ENCODE assay signal across 11 mouse cellular contexts in genomic region chr7:100073959-100074358, GRCm38 (mm10). TPM values are rescaled to one million over a fixed set of nuclear protein-coding genes. Genes with fewer than 3 reads are reported as not detected.
A peak's percentile ranks its signal among the peaks of the same experiment; 100 is the strongest.
DNase-seq lines count a peak whose midpoint lies in the region; ATAC-seq and TF ChIP-seq lines count a peak whose summit lies in the region.
"Had no signal": no experiment of that assay in that cellular context is flagged by ENCODE, and none has a peak within 500 bp of the region (broad histone marks: within the 10 kb centered on the region; RNA-seq: fewer than 3 reads in every experiment).

No protein-coding gene starts in this region.

- no peak overlapping the region for H3K9ac ChIP-seq in hindbrain, embryonic 16.5 days (ENCODE audit: low read depth, low read length)
- H3K9ac ChIP-seq in lung, embryonic 15.5 days, result no peak overlapping the region
- H3K9ac ChIP-seq: liver, embryonic 14.5 days had no signal

- no peak for TF ChIP-seq CTCF in kidney, adult 2 months (conservative IDR thresholded peaks at IDR 0.05; ENCODE audit: insufficient read depth, insufficient read length, low read depth, low read length)

- no peak for TF ChIP-seq POLR2A in kidney, adult 2 months (IDR thresholded peaks at IDR 0.05; ENCODE audit: low read depth, low read length)

- H3K27me3 ChIP-seq in hindbrain, embryonic 16.5 days (replicated peaks; ENCODE audit: control insufficient read depth, insufficient read depth, low read length), result no peaks in the 10 kb centered on the region
- H3K27me3 ChIP-seq in hindbrain, embryonic 10.5 days (ENCODE audit: insufficient read depth, poor library complexity, severe bottlenecking), result no peaks in the 10 kb centered on the region
- no peaks in the 10 kb centered on the region for H3K27me3 ChIP-seq in lung, embryonic 15.5 days
- no peaks in the 10 kb centered on the region for H3K27me3 ChIP-seq in kidney, adult 2 months (replicated peaks; ENCODE audit: control insufficient read depth, insufficient read depth, low read length)
- H3K27me3 ChIP-seq: CH12.LX had no signal

- no peaks in the 10 kb centered on the region for H3K4me1 ChIP-seq in hindbrain, embryonic 16.5 days (ENCODE audit: control insufficient read depth, insufficient read depth, low read depth, low read length)
- H3K4me1 ChIP-seq in hindbrain, embryonic 10.5 days (replicated peaks), result no peaks in the 10 kb centered on the region
- H3K4me1 ChIP-seq in lung, embryonic 15.5 days, result 0 out of 2 replicates have a peak, but pooled peaks cover 7% of the 10 kb centered on the region
- H3K4me1 ChIP-seq in kidney, adult 2 months (ENCODE audit: control insufficient read depth, insufficient read depth, low read length), result peaks cover 10% of the 10 kb centered on the region; the same call in 1 of the 2 replicates

- 71% methylated on average over 2 of the region's 2 CpGs for WGBS in hindbrain, embryonic 16.5 days
- WGBS in hindbrain, embryonic 10.5 days, result 83% methylated on average over 2 of the region's 2 CpGs
- WGBS in lung, embryonic 15.5 days, result 57% methylated on average over 2 of the region's 2 CpGs
- WGBS in kidney, adult 2 months, result 64% methylated on average over 2 of the region's 2 CpGs

- H3K4me3 ChIP-seq in hindbrain, embryonic 16.5 days (ENCODE audit: low read length), result no peak overlapping the region
- no peak overlapping the region for H3K4me3 ChIP-seq in hindbrain, embryonic 10.5 days
- no peak overlapping the region for H3K4me3 ChIP-seq in lung, embryonic 15.5 days
- H3K4me3 ChIP-seq in kidney, adult 2 months (ENCODE audit: insufficient read depth, low read depth, low read length), result no peak overlapping the region
- H3K4me3 ChIP-seq: layer of hippocampus, adult 2 months had no signal

- H3K27ac ChIP-seq in hindbrain, embryonic 16.5 days (ENCODE audit: low read depth, low read length), result no peak overlapping the region
- H3K27ac ChIP-seq in hindbrain, embryonic 10.5 days, result no peak overlapping the region
- H3K27ac ChIP-seq in lung, embryonic 15.5 days, result no peak overlapping the region
- no peak overlapping the region for H3K27ac ChIP-seq in kidney, adult 2 months (ENCODE audit: insufficient read depth, low read depth, low read length)
- H3K27ac ChIP-seq: layer of hippocampus, adult 2 months; liver, embryonic 14.5 days had no signal

- 0 out of 2 replicates have a peak, but pooled peaks have one; percentile 48 for ATAC-seq in hindbrain, embryonic 16.5 days
- peak; percentile 52; the same call in 1 of the 2 replicates for ATAC-seq in lung, embryonic 15.5 days (ENCODE audit: borderline replicate concordance, extremely low read depth, low FRiP score, low TSS enrichment)

- H3K36me3 ChIP-seq in hindbrain, embryonic 16.5 days (ENCODE audit: control insufficient read depth, insufficient read depth, low read length), result peaks cover 2% of the 10 kb centered on the region; the same call in 1 of the 2 replicates
- H3K36me3 ChIP-seq in hindbrain, embryonic 10.5 days, result peaks cover 24% of the 10 kb centered on the region
- no peaks in the 10 kb centered on the region for H3K36me3 ChIP-seq in lung, embryonic 15.5 days
- no peaks in the 10 kb centered on the region for H3K36me3 ChIP-seq in kidney, adult 2 months (ENCODE audit: control insufficient read depth, insufficient read depth, low read length)

- H3K4me2 ChIP-seq in hindbrain, embryonic 16.5 days (ENCODE audit: low read length), result no peak overlapping the region
- no peak overlapping the region for H3K4me2 ChIP-seq in lung, embryonic 15.5 days

- no peak for DNase-seq in hindbrain, embryonic 10.5 days (ENCODE audit: low spot score)
- DNase-seq in brain, adult 2 months (ENCODE audit: low read depth, low spot score), result peak; percentile 53
- peak; percentile 66 for DNase-seq in gastrocnemius, postnatal 25 days
- no peak for DNase-seq in ovary, adult 18-20 months (ENCODE audit: low spot score)
- no peak for DNase-seq in Muller cell, postnatal 12 days (ENCODE audit: inconsistent ontology term)
- no peak for DNase-seq in kidney, adult 2 months

- H3K9me3 ChIP-seq in hindbrain, embryonic 16.5 days (ENCODE audit: control insufficient read depth, low read length), result no peaks in the 10 kb centered on the region
- H3K9me3 ChIP-seq in hindbrain, embryonic 10.5 days, result no peaks in the 10 kb centered on the region
- no peaks in the 10 kb centered on the region for H3K9me3 ChIP-seq in lung, embryonic 15.5 days

RNA-seq across cellular contexts. Expression of gene Pold3, which starts 47.4 kb away (rescaled TPM):
- 45.4 and 47.0 TPM in 2 replicates for polyA plus RNA-seq in hindbrain, embryonic 16.5 days (2015; fragmentation: Nextera tagmentation; extraction: Ambion mirVana)
- 70.7 and 107 TPM in 2 replicates for polyA plus RNA-seq in hindbrain, embryonic 10.5 days (2016; fragmentation: Nextera tagmentation; extraction: Ambion mirVana)
- total RNA-seq in gastrocnemius, postnatal 25 days (2021), result 1 to 10 TPM; 5.1 to 5.3 TPM
- 61.1 and 62.2 TPM in 2 replicates for polyA plus RNA-seq in lung, embryonic 15.5 days (2015; fragmentation: Nextera tagmentation; extraction: Ambion mirVana)
- polyA plus RNA-seq in kidney, adult 2 months (2012; rRNA removed), result 8.1 and 9.6 TPM in 2 replicates

Comparison
In these comparisons a context has a peak if more than half of its experiments do, and no peak if none do; other contexts are left out.
1. DNase-seq: peak in brain, adult 2 months (single experiment) and gastrocnemius, postnatal 25 days (single experiment); none in hindbrain, embryonic 10.5 days (single experiment), ovary, adult 18-20 months (single experiment), Muller cell, postnatal 12 days (single experiment) and kidney, adult 2 months (single experiment).